Mouse (Mus musculus) thymus, adult 2 months (tissue): Measurements from ENCODE around the gene Mark1.

Experiments used
- CTCF ChIP-seq: fragments of 200-500 bp; IDR thresholded peaks from 2 replicates; pipeline ENCODE4 v1.5.1; 2012; ENCODE audit warnings: mild to moderate bottlenecking, control low read depth, low read length, moderate library complexity, borderline replicate concordance; ENCODE audit not compliant: control insufficient read depth, poor library complexity, insufficient read depth; ENCODE audit errors: extremely low read depth
- POLR2A ChIP-seq: fragments of 200-500 bp; IDR thresholded peaks from 2 replicates; pipeline ENCODE4 v1.6.1; 2012; ENCODE audit warnings: mild to moderate bottlenecking, low read length, control low read depth, moderate library complexity; ENCODE audit not compliant: control insufficient read depth, poor library complexity, insufficient read depth; ENCODE audit errors: extremely low read depth

GRCm38 (mm10) chr1:184902886-184903285 lies 96.5 kb downstream of the Mark1 start:
- TF ChIP-seq CTCF (no peak), POLR2A (no peak)
